Mouse (Mus musculus) hindbrain, embryonic 11.5 days (tissue): ENCODE data around the gene Ormdl2. TPM values are rescaled to one million over a fixed set of nuclear protein-coding genes. Genes with fewer than 3 reads are reported as not detected.

ENCODE experiments used
- ATAC-seq: fragments of 200-750 bp; cut with Nextera tagmentation; 2 replicates; pipeline ENCODE4 v1.8.0; 2017; ENCODE audit warnings: mild to moderate bottlenecking, moderate TSS enrichment, moderate library complexity; ENCODE audit not compliant: low FRiP score
- DNase-seq: peaks from one replicate; pipeline ENCODE4 v3.0.0-alpha.2; 2015; ENCODE audit warnings: low spot score
- H3K27ac ChIP-seq: fragments of 300-500 bp; sonication (generic); 2 replicates; pipeline ENCODE4 v1.5.1; 2014; ENCODE audit warnings: mild to moderate bottlenecking, low read depth, low read length
- H3K27me3 ChIP-seq: fragments of 300-500 bp; sonication (generic); 2 replicates; pipeline ENCODE4 v1.6.1; 2014; ENCODE audit warnings: mild to moderate bottlenecking, low read length, moderate library complexity, mixed read lengths; ENCODE audit not compliant: control insufficient read depth, insufficient read depth
- H3K36me3 ChIP-seq: fragments of 300-500 bp; sonication (generic); 2 replicates; pipeline ENCODE4 v1.6.1; 2014; ENCODE audit warnings: mild to moderate bottlenecking, low read length, moderate library complexity, mixed read lengths; ENCODE audit not compliant: control insufficient read depth, insufficient read depth
- H3K4me1 ChIP-seq: fragments of 300-500 bp; sonication (generic); replicated peaks from 2 replicates; pipeline ENCODE4 v1.6.1; 2014; ENCODE audit warnings: low read length, mixed read lengths; ENCODE audit not compliant: control insufficient read depth, insufficient read depth
- H3K4me2 ChIP-seq: fragments of 300-500 bp; sonication (generic); replicated peaks from 2 replicates; pipeline ENCODE4 v1.6.1; 2014; ENCODE audit warnings: mild to moderate bottlenecking, low read depth, low read length
- H3K4me3 ChIP-seq: fragments of 300-500 bp; sonication (generic); 2 replicates; pipeline ENCODE4 v1.5.1; 2014; ENCODE audit warnings: low read depth, low read length
- H3K9ac ChIP-seq: fragments of 300-500 bp; sonication (generic); 2 replicates; pipeline ENCODE4 v1.6.1; 2014; ENCODE audit warnings: low read depth, low read length
- H3K9me3 ChIP-seq: fragments of 300-500 bp; sonication (generic); 2 replicates; pipeline ENCODE4 v1.6.1; 2016; ENCODE audit warnings: low read length; ENCODE audit not compliant: control insufficient read depth
- WGBS: fragments of 180-500 bp; shearing (Covaris S2); extraction: QIAGEN DNeasy Blood & Tissue Kit; methylation state at CpG from one replicate; pipeline ENCODE4 v1.1.7; 2014; 5-methylcytosine and 5-hydroxymethylcytosine counted together
- polyA plus RNA-seq: library from polyadenylated mRNA; unstranded; fragments of >200 nt; fragmentation: Nextera tagmentation; extraction: Ambion mirVana; gene quantifications from 2 replicates; pipeline ENCODE4 v1.2.1, GENCODE M21; 2014

Ormdl2 gene
- polyA plus RNA-seq, 1 experiment from 2014 or later: 64.8 TPM

GRCm38 (mm10) chr10:128773685-128774084 lies 47.8 kb downstream of the Ormdl2 start:
- Histone ChIP-seq H3K4me2 (no peak overlapping the region), H3K36me3 (no peaks in the 10 kb centered on the region), H3K27me3 (no peaks in the 10 kb centered on the region), H3K9ac (no peak overlapping the region), H3K4me1 (no peaks in the 10 kb centered on the region), H3K9me3 (no peaks in the 10 kb centered on the region), H3K27ac (no peak overlapping the region), H3K4me3 (no peak overlapping the region)
- WGBS: 40% methylated on average over 5 of the region's 5 CpGs
- ATAC-seq (no peak), DNase-seq (peak; percentile 10)

- H3K4me1 ChIP-seq: no peaks in the 10 kb centered on the region
- no peak overlapping the region for H3K4me3 ChIP-seq
- H3K27ac ChIP-seq: no peak overlapping the region
- no peak overlapping the region for H3K4me2 ChIP-seq
- ATAC-seq (no peak), DNase-seq (no peak)
- no peaks in the 10 kb centered on the region for H3K27me3 ChIP-seq
- no peaks in the 10 kb centered on the region for H3K36me3 ChIP-seq
- H3K9me3 ChIP-seq: no peaks in the 10 kb centered on the region
- no peak overlapping the region for H3K9ac ChIP-seq
- WGBS: 81% methylated on average over 2 of the region's 2 CpGs
These were observed 48.5 kb downstream of the Ormdl2 start for GRCm38 (mm10) chr10:128772895-128773294.

Other genes with a start within 250 kb of the Ormdl2 start
- gene Erbb3, start 232.0 kb downstream of the Ormdl2 start, polyA plus RNA-seq: 4.6 and 7.0 TPM in 2 replicates
- 596 and 615 TPM in 2 replicates for gene Rps26, start 194.9 kb downstream of the Ormdl2 start, polyA plus RNA-seq
- 4.3 and 4.9 TPM in 2 replicates for gene Ikzf4, start 175.7 kb downstream of the Ormdl2 start, polyA plus RNA-seq
- gene Suox, start 147.6 kb downstream of the Ormdl2 start, polyA plus RNA-seq: 12.0 and 14.8 TPM in 2 replicates
- 76.0 and 83.0 TPM in 2 replicates for gene Rab5b, start 125.4 kb downstream of the Ormdl2 start, polyA plus RNA-seq
- gene Pmel, start 117.5 kb downstream of the Ormdl2 start, polyA plus RNA-seq: 4.5 and 5.8 TPM in 2 replicates
- gene Cdk2, start 116.6 kb downstream of the Ormdl2 start, polyA plus RNA-seq: 75.2 and 86.5 TPM in 2 replicates
- 5.0 and 6.2 TPM in 2 replicates for gene Dgka, start 76.8 kb downstream of the Ormdl2 start, polyA plus RNA-seq
- gene Pym1, start 73.8 kb downstream of the Ormdl2 start, polyA plus RNA-seq: 44.5 and 48.3 TPM in 2 replicates
- gene Mmp19, start 30.7 kb downstream of the Ormdl2 start, polyA plus RNA-seq: 0.27 and 0.49 TPM in 2 replicates
- gene Dnajc14, start 17.6 kb downstream of the Ormdl2 start, polyA plus RNA-seq: 31.8 and 34.7 TPM in 2 replicates
- 14.2 and 16.3 TPM in 2 replicates for gene Tmem198b, start 17.3 kb downstream of the Ormdl2 start, polyA plus RNA-seq
- gene Sarnp, start 4.3 kb downstream of the Ormdl2 start, polyA plus RNA-seq: 282 and 286 TPM in 2 replicates
- gene Gdf11, start 70.1 kb upstream of the Ormdl2 start, polyA plus RNA-seq: 10.5 and 11.5 TPM in 2 replicates
- 215 and 216 TPM in 2 replicates for gene Cd63, start 79.3 kb upstream of the Ormdl2 start, polyA plus RNA-seq
- gene Rdh5, start 101.2 kb upstream of the Ormdl2 start, polyA plus RNA-seq: 11.6 and 12.1 TPM in 2 replicates
- 260 and 269 TPM in 2 replicates for gene Bloc1s1, start 102.4 kb upstream of the Ormdl2 start, polyA plus RNA-seq
- gene Itga7, start 112.2 kb upstream of the Ormdl2 start, polyA plus RNA-seq: 1.7 and 3.0 TPM in 2 replicates
- gene Mettl7b, start 139.3 kb upstream of the Ormdl2 start, polyA plus RNA-seq: not detected in 2 replicates
- gene Olfr9, start 167.8 kb upstream of the Ormdl2 start, polyA plus RNA-seq: not detected in 2 replicates
- not detected in 2 replicates for gene Olfr763, start 189.1 kb upstream of the Ormdl2 start, polyA plus RNA-seq
- not detected in 2 replicates for gene Olfr764-ps1, start 218.3 kb upstream of the Ormdl2 start, polyA plus RNA-seq
- not detected in 2 replicates for gene Olfr765, start 228.4 kb upstream of the Ormdl2 start, polyA plus RNA-seq
- gene Olfr766-ps1, start 247.3 kb upstream of the Ormdl2 start, polyA plus RNA-seq: not detected in 2 replicates